Mouse (Mus musculus): ENCODE data around the gene Mmp21. TPM values are rescaled to one million over a fixed set of nuclear protein-coding genes. Genes with fewer than 3 reads are reported as not detected.

The Mmp21 gene
- polyA plus RNA-seq, 1 experiment from 2014 or later = not detected

- no peaks in the 10 kb centered on the region for H3K36me3 ChIP-seq (ENCODE audit: control insufficient read depth, insufficient read depth, low read length)
- H3K27me3 ChIP-seq (ENCODE audit: control insufficient read depth, insufficient read depth, low read depth, low read length) = no peaks in the 10 kb centered on the region
- H3K4me2 ChIP-seq (ENCODE audit: low read depth, low read length) = no peak overlapping the region
- no peak overlapping the region for H3K9ac ChIP-seq (ENCODE audit: low read length)
- no peaks in the 10 kb centered on the region for H3K4me1 ChIP-seq (replicated peaks; ENCODE audit: control insufficient read depth, insufficient read depth, low read length)
- ATAC-seq (ENCODE audit: low read depth) = no peak
- H3K4me3 ChIP-seq (ENCODE audit: low read length) = no peak overlapping the region
- no peaks in the 10 kb centered on the region for H3K9me3 ChIP-seq (ENCODE audit: control insufficient read depth, low read length)
- 90% methylated on average over 8 of the region's 8 CpGs for WGBS
- H3K27ac ChIP-seq (ENCODE audit: low read length) = no peak overlapping the region
Observed at GRCm38 (mm10) chr7:133678716-133679115, 1.1 kb downstream of the Mmp21 start.

- H3K27ac ChIP-seq (ENCODE audit: low read length) = no peak overlapping the region
- H3K4me3 ChIP-seq (ENCODE audit: low read length) = no peak overlapping the region
- 66% methylated on average over 9 of the region's 9 CpGs for WGBS
- no peak for ATAC-seq (ENCODE audit: low read depth)
- no peak overlapping the region for H3K9ac ChIP-seq (ENCODE audit: low read length)
- H3K27me3 ChIP-seq (ENCODE audit: control insufficient read depth, insufficient read depth, low read depth, low read length) = no peaks in the 10 kb centered on the region
- H3K36me3 ChIP-seq (ENCODE audit: control insufficient read depth, insufficient read depth, low read length) = peaks cover 17% of the 10 kb centered on the region
- H3K4me1 ChIP-seq (replicated peaks; ENCODE audit: control insufficient read depth, insufficient read depth, low read length) = no peaks in the 10 kb centered on the region
- H3K4me2 ChIP-seq (ENCODE audit: low read depth, low read length) = no peak overlapping the region
- H3K9me3 ChIP-seq (ENCODE audit: control insufficient read depth, low read length) = no peaks in the 10 kb centered on the region
Observed at GRCm38 (mm10) chr7:133676002-133676401, 3.9 kb downstream of the Mmp21 start.

- Histone ChIP-seq H3K4me1 (replicated peaks; ENCODE audit: control insufficient read depth, insufficient read depth, low read length) (no peaks in the 10 kb centered on the region), H3K36me3 (ENCODE audit: control insufficient read depth, insufficient read depth, low read length) (peaks cover 50% of the 10 kb centered on the region), H3K27ac (ENCODE audit: low read length) (no peak overlapping the region), H3K9me3 (ENCODE audit: control insufficient read depth, low read length) (no peaks in the 10 kb centered on the region), H3K9ac (ENCODE audit: low read length) (no peak overlapping the region), H3K4me2 (ENCODE audit: low read depth, low read length) (no peak overlapping the region), H3K4me3 (ENCODE audit: low read length) (no peak overlapping the region), H3K27me3 (ENCODE audit: control insufficient read depth, insufficient read depth, low read depth, low read length) (no peaks in the 10 kb centered on the region)
- no peak for ATAC-seq (ENCODE audit: low read depth)
- WGBS = 74% methylated on average over 3 of the region's 3 CpGs
Observed at GRCm38 (mm10) chr7:133670846-133671245, 9.0 kb downstream of the Mmp21 start.

- Histone ChIP-seq H3K4me2 (ENCODE audit: low read depth, low read length) (no peak overlapping the region), H3K4me1 (replicated peaks; ENCODE audit: control insufficient read depth, insufficient read depth, low read length) (no peaks in the 10 kb centered on the region), H3K4me3 (ENCODE audit: low read length) (no peak overlapping the region), H3K36me3 (ENCODE audit: control insufficient read depth, insufficient read depth, low read length) (peaks cover 52% of the 10 kb centered on the region), H3K9me3 (ENCODE audit: control insufficient read depth, low read length) (no peaks in the 10 kb centered on the region), H3K9ac (ENCODE audit: low read length) (no peak overlapping the region), H3K27me3 (ENCODE audit: control insufficient read depth, insufficient read depth, low read depth, low read length) (no peaks in the 10 kb centered on the region), H3K27ac (ENCODE audit: low read length) (no peak overlapping the region)
- no peak for ATAC-seq (ENCODE audit: low read depth)
- WGBS = 94% methylated on average over 9 of the region's 9 CpGs
Observed at GRCm38 (mm10) chr7:133669946-133670345, 9.9 kb downstream of the Mmp21 start.

- Histone ChIP-seq H3K4me2 (ENCODE audit: low read depth, low read length) (no peak overlapping the region), H3K36me3 (ENCODE audit: control insufficient read depth, insufficient read depth, low read length) (peaks cover 52% of the 10 kb centered on the region), H3K27ac (ENCODE audit: low read length) (0 out of 2 replicates have a peak overlapping the region, but pooled peaks have one; percentile 0), H3K9ac (ENCODE audit: low read length) (no peak overlapping the region), H3K4me1 (replicated peaks; ENCODE audit: control insufficient read depth, insufficient read depth, low read length) (no peaks in the 10 kb centered on the region), H3K4me3 (ENCODE audit: low read length) (no peak overlapping the region), H3K9me3 (ENCODE audit: control insufficient read depth, low read length) (no peaks in the 10 kb centered on the region), H3K27me3 (ENCODE audit: control insufficient read depth, insufficient read depth, low read depth, low read length) (no peaks in the 10 kb centered on the region)
- ATAC-seq (ENCODE audit: low read depth) = no peak
- WGBS = 60% methylated on average over 1 of the region's 1 CpGs
Observed at GRCm38 (mm10) chr7:133669071-133669470, 10.8 kb downstream of the Mmp21 start.

GRCm38 (mm10) chr7:133662467-133662866 lies 17.4 kb downstream of the Mmp21 start:
- WGBS = 89% methylated on average over 1 of the region's 1 CpGs

GRCm38 (mm10) chr7:133645716-133646115 lies 34.1 kb downstream of the Mmp21 start:
- WGBS = 92% methylated on average over 6 of the region's 6 CpGs

More at GRCm38 (mm10) chr7:133662467-133662866, 17.4 kb downstream of the Mmp21 start:
- Histone ChIP-seq H3K4me2 (ENCODE audit: low read depth, low read length) (no peak overlapping the region), H3K9ac (ENCODE audit: low read length) (no peak overlapping the region), H3K27me3 (ENCODE audit: control insufficient read depth, insufficient read depth, low read depth, low read length) (no peaks in the 10 kb centered on the region), H3K27ac (ENCODE audit: low read length) (no peak overlapping the region), H3K36me3 (ENCODE audit: control insufficient read depth, insufficient read depth, low read length) (peaks cover 49% of the 10 kb centered on the region), H3K9me3 (ENCODE audit: control insufficient read depth, low read length) (no peaks in the 10 kb centered on the region), H3K4me1 (replicated peaks; ENCODE audit: control insufficient read depth, insufficient read depth, low read length) (no peaks in the 10 kb centered on the region), H3K4me3 (ENCODE audit: low read length) (no peak overlapping the region)
- ATAC-seq (ENCODE audit: low read depth) = no peak

GRCm38 (mm10) chr7:133638821-133639220 lies 41.0 kb downstream of the Mmp21 start:
- H3K27me3 ChIP-seq (ENCODE audit: control insufficient read depth, insufficient read depth, low read depth, low read length) = no peaks in the 10 kb centered on the region
- H3K27ac ChIP-seq (ENCODE audit: low read length) = no peak overlapping the region
- peaks cover 8% of the 10 kb centered on the region for H3K4me1 ChIP-seq (replicated peaks; ENCODE audit: control insufficient read depth, insufficient read depth, low read length)
- no peaks in the 10 kb centered on the region for H3K9me3 ChIP-seq (ENCODE audit: control insufficient read depth, low read length)
- H3K9ac ChIP-seq (ENCODE audit: low read length) = no peak overlapping the region
- H3K4me2 ChIP-seq (ENCODE audit: low read depth, low read length) = peak overlapping the region; percentile 90; the same call in 1 of the 2 replicates
- 83% methylated on average over 13 of the region's 13 CpGs for WGBS
- H3K4me3 ChIP-seq (ENCODE audit: low read length) = peak overlapping the region; percentile 99
- H3K36me3 ChIP-seq (ENCODE audit: control insufficient read depth, insufficient read depth, low read length) = peaks cover 26% of the 10 kb centered on the region
- no peak for ATAC-seq (ENCODE audit: low read depth)

More at GRCm38 (mm10) chr7:133645716-133646115, 34.1 kb downstream of the Mmp21 start:
- no peak overlapping the region for H3K4me2 ChIP-seq (ENCODE audit: low read depth, low read length)
- H3K36me3 ChIP-seq (ENCODE audit: control insufficient read depth, insufficient read depth, low read length) = peaks cover 66% of the 10 kb centered on the region
- H3K27me3 ChIP-seq (ENCODE audit: control insufficient read depth, insufficient read depth, low read depth, low read length) = no peaks in the 10 kb centered on the region
- no peaks in the 10 kb centered on the region for H3K9me3 ChIP-seq (ENCODE audit: control insufficient read depth, low read length)
- no peak overlapping the region for H3K4me3 ChIP-seq (ENCODE audit: low read length)
- no peak for ATAC-seq (ENCODE audit: low read depth)
- H3K27ac ChIP-seq (ENCODE audit: low read length) = no peak overlapping the region
- H3K9ac ChIP-seq (ENCODE audit: low read length) = no peak overlapping the region
- no peaks in the 10 kb centered on the region for H3K4me1 ChIP-seq (replicated peaks; ENCODE audit: control insufficient read depth, insufficient read depth, low read length)

- ATAC-seq (ENCODE audit: low read depth) = no peak
- H3K4me3 ChIP-seq (ENCODE audit: low read length) = peak overlapping the region; percentile 99
- no peaks in the 10 kb centered on the region for H3K27me3 ChIP-seq (ENCODE audit: control insufficient read depth, insufficient read depth, low read depth, low read length)
- peak overlapping the region; percentile 91; the same call in 1 of the 2 replicates for H3K27ac ChIP-seq (ENCODE audit: low read length)
- peak overlapping the region; percentile 90 for H3K4me2 ChIP-seq (ENCODE audit: low read depth, low read length)
- WGBS = 5% methylated on average over 13 of the region's 13 CpGs
- H3K9me3 ChIP-seq (ENCODE audit: control insufficient read depth, low read length) = no peaks in the 10 kb centered on the region
- peaks cover 23% of the 10 kb centered on the region for H3K36me3 ChIP-seq (ENCODE audit: control insufficient read depth, insufficient read depth, low read length)
- peak overlapping the region; percentile 99 for H3K9ac ChIP-seq (ENCODE audit: low read length)
- H3K4me1 ChIP-seq (replicated peaks; ENCODE audit: control insufficient read depth, insufficient read depth, low read length) = peaks cover 8% of the 10 kb centered on the region
Observed at GRCm38 (mm10) chr7:133638306-133638705, 41.6 kb downstream of the Mmp21 start.
